Mouse (Mus musculus): Measurements from ENCODE around the gene Taf4.

DNA sequence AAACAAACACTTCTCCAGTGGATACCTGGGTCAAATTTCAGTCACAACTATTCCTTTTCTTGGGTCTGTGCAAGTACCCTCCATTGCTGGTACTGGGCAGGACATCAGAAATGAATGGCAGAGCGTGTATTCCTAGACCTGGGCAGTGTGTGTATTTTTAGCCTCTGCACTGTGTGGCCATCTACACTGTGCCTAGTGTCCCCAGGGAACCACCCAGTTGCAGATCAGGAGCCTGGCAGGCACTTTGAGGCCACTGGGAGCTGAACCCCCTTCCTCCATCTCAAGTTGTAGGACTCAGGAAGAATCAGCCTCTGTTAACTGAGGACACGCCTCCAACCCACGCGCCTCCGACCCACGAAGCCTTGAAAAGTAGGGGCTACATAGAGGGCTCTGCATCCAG, 46.3 kb upstream of the Taf4 start:
- TF ChIP-seq CTCF (IDR thresholded peaks at IDR 0.05; ENCODE audit: borderline replicate concordance, control insufficient read depth, extremely low read depth, insufficient read depth, low read length, poor library complexity) (no peak), POLR2A (IDR thresholded peaks at IDR 0.05; ENCODE audit: control insufficient read depth, extremely low read depth, insufficient read depth, low read length, poor library complexity) (no peak)

Data from thymus, adult 2 months (tissue).